Mouse (Mus musculus): Measurements from ENCODE around the gene Aco2. TPM values are rescaled to one million over a fixed set of nuclear protein-coding genes. Genes with fewer than 3 reads are reported as not detected.
A peak's percentile ranks its signal among the peaks of the same experiment; 100 is the strongest.

Aco2 gene
- polyA plus RNA-seq, 1 experiment from 2014 or later, result 146 TPM

DNA sequence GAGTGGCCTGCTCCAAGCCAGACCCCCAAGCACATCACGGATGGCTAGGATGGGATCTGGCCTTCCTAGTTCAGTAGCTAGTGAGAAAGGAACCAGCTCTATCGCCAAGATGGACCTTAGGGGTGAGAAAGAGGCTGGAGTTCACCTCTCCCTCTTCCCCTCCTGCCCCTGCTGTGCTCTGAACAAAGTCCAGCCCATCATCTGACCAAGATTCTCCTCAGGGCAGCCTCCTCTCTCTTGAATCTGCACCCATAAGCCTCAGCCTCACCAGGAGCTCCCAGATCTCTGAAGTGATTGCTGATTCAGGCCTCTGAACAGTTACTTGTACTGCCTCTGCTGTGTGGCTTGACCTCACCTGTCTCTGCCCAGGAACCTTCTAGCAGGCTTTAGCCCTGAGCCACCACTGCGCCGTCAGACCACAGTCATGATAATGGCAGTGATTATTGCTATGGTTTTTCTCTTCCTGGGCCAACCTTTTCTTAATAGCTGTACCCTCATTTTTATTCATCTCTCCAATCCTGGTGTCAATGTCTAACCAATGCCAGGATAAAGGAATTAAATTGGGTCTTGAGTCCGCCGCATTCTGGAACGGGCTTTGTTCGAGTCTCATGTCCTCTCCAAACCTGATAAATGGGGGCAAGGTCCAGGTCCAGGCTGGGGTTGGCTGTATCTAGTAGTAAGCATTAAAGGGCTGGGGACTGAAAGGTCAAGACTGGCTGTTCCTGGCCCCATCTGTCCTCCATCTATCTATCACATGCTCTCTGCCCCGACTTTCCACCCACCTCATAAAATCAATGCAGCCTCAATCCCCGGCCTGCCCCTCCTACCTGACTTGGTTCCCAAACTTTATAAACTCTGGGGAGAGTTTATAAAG, 36.9 kb upstream of the Aco2 start:
- WGBS, result 66% methylated on average over 10 of the region's 10 CpGs
- Histone ChIP-seq H3K27me3 (0 out of 2 replicates have a peak, but pooled peaks cover 3% of the 10 kb centered on the region), H3K4me1 (peaks cover 20% of the 10 kb centered on the region), H3K4me3 (no peak overlapping the region), H3K27ac (no peak overlapping the region), H3K4me2 (replicated peaks) (peak overlapping the region; percentile 65; the same call in 1 of the 2 replicates), H3K36me3 (no peaks in the 10 kb centered on the region), H3K9ac (no peak overlapping the region), H3K9me3 (no peaks in the 10 kb centered on the region)
- no peak for ATAC-seq (ENCODE audit: insufficient number of reproducible peaks, insufficient read depth, low FRiP score, low TSS enrichment)

DNA sequence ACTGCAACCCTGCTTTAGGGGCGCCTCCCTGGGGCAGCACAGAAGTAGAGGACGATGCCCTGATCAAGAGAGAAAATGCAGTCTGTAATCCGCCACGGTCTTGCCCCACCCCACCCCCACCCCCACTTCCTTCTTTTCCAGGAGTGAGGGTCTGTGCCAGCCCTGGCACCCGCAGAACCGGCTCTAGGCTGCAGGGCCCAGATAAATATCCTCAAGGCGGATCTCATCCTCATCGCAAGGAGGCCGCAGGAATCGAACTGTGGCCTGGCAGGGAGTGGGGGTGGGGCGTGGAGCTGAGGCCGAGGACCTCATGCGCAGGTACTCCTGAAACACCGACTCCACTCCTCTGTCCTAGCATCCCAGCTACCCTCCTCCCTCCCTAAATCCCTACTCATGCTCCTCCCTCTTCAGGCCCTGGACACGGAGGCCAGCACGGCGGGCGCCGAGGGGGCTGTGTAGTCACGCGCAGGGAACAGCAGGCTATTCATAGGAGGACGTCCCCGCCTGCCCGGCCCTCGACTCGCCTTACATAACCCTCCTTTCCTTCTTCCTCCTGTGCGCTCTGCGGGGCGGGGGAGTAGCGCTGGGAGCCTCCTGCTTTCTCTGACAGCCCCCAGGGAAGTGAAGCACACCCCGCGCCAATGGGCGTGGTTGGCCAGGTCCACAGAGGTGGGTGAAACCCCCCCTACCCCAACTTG, 35.8 kb upstream of the Aco2 start:
- ATAC-seq (ENCODE audit: insufficient number of reproducible peaks, insufficient read depth, low FRiP score, low TSS enrichment), result peak; percentile 87
- 1% methylated on average over 33 of the region's 33 CpGs for WGBS
- Histone ChIP-seq H3K27ac (peak overlapping the region; percentile 65), H3K4me3 (peak overlapping the region; percentile 34), H3K4me1 (peaks cover 19% of the 10 kb centered on the region), H3K36me3 (no peaks in the 10 kb centered on the region), H3K27me3 (0 out of 2 replicates have a peak, but pooled peaks cover 3% of the 10 kb centered on the region), H3K9ac (peak overlapping the region; percentile 48), H3K4me2 (replicated peaks) (peak overlapping the region; percentile 65), H3K9me3 (no peaks in the 10 kb centered on the region)

DNA sequence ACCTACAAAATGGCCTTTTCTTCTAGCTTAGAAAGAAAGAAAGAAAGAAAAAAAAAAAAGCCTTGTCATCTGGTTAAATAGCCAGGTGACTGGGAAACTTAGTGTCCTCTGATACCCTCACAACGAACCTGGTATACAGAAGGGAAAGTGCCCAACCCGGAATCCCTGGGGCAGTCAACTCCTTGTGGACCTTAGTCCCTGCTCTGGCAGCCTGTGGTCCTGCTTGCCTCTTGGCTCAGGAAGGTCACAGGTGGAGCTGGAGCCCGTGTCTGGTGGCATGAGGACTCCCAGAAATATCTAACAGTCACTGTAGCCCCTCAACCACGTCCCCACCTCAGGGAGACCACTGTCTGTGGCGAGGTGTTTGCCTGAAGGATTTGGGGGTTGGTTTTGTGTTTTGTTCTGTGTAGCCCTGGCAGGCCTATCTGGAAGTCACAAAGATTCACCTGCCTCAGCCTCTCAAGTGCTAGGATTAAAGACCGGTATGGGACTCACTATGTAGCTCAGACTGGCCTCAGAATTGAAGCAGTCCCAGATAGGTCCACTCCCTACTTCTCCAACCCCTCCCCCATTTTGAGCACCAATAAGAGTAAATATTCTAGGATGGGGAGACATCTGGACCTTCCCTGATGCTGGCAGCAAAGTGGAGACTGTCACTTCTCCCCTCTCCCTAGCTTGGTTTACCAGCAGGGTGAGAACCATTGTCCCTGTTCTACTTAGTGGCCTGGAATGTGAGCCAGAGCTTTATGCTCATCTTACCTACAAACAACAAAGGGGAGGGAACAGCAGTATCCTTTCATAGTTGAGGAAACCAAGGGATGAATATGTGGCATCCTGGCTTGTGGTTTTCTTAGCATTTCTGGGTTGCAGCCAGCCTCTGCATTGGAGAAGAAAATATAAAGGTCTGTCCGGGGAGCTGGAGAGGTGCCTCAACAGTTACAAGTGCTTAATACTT, 34.9 kb upstream of the Aco2 start:
- Histone ChIP-seq H3K9ac (no peak overlapping the region), H3K4me3 (peak overlapping the region; percentile 34; the same call in 1 of the 2 replicates), H3K36me3 (no peaks in the 10 kb centered on the region), H3K4me1 (peaks cover 17% of the 10 kb centered on the region), H3K4me2 (replicated peaks) (peak overlapping the region; percentile 65; the same call in 1 of the 2 replicates), H3K9me3 (no peaks in the 10 kb centered on the region), H3K27ac (peak overlapping the region; percentile 65; the same call in 1 of the 2 replicates), H3K27me3 (0 out of 2 replicates have a peak, but pooled peaks cover 3% of the 10 kb centered on the region)
- no peak for ATAC-seq (ENCODE audit: insufficient number of reproducible peaks, insufficient read depth, low FRiP score, low TSS enrichment)
- WGBS, result 51% methylated on average over 7 of the region's 7 CpGs

DNA sequence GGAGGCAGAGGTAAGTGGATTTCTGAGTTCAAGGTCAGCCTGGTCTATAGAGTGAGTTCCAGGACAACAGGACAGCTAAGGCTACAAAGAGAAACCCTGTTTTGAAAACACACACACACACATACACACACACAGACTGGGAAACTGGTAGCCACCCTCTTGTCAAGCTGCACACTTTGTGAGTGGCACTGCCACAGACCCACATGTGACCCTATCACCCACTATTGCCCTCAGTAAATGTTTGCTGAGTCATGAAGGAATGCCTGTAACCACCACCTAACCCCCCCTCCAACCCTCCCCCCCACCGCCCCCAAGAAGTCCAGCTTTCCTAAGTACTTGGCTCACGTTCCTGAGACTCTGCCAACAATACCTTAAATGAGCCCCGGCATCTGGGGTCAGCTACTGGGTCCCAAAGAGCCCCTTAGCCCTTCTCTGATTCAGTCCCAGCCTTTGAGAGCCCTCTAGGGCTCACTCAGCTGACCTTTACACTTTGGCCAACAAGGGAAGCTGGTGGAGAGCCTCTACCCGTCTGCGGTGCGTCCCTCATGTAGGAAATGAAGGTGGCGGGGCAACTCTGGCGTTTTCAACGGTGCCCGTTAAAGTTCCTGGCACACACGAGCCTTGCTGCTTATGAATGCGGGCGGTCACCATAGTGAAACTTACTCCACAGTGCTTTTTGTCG, 33.4 kb upstream of the Aco2 start:
- no peak overlapping the region for H3K4me3 ChIP-seq
- WGBS, result 67% methylated on average over 14 of the region's 14 CpGs
- H3K4me2 ChIP-seq (replicated peaks), result no peak overlapping the region
- peaks cover 17% of the 10 kb centered on the region for H3K4me1 ChIP-seq
- 0 out of 2 replicates have a peak, but pooled peaks cover 3% of the 10 kb centered on the region for H3K27me3 ChIP-seq
- H3K27ac ChIP-seq, result no peak overlapping the region
- H3K36me3 ChIP-seq, result no peaks in the 10 kb centered on the region
- no peak for ATAC-seq (ENCODE audit: insufficient number of reproducible peaks, insufficient read depth, low FRiP score, low TSS enrichment)
- H3K9ac ChIP-seq, result no peak overlapping the region
- H3K9me3 ChIP-seq, result no peaks in the 10 kb centered on the region

DNA sequence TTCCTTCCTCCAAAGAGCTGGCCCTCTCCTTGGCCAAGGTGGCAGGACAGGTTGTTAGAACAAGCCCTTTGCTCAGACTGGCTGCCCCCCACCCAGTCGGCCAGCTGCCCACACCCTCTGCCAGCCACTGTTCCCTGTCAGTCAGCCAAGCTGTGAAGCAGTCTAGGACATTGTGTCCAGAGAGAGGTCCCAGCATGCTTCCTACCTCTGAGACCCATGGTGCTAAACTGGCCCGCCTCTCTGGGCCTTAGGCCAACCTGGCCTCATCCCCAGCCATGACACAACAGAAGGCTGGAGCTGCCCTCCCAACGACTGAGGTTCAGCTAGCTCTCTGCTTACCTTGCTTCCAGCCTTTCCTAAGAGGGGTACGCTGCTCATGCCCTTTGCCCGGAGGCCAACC, 32.5 kb upstream of the Aco2 start:
- Histone ChIP-seq H3K27me3 (0 out of 2 replicates have a peak, but pooled peaks cover 3% of the 10 kb centered on the region), H3K9ac (no peak overlapping the region), H3K36me3 (no peaks in the 10 kb centered on the region), H3K4me2 (replicated peaks) (no peak overlapping the region), H3K9me3 (no peaks in the 10 kb centered on the region), H3K4me3 (no peak overlapping the region), H3K27ac (no peak overlapping the region), H3K4me1 (peaks cover 12% of the 10 kb centered on the region)
- no peak for ATAC-seq (ENCODE audit: insufficient number of reproducible peaks, insufficient read depth, low FRiP score, low TSS enrichment)
- 78% methylated on average over 5 of the region's 5 CpGs for WGBS

DNA sequence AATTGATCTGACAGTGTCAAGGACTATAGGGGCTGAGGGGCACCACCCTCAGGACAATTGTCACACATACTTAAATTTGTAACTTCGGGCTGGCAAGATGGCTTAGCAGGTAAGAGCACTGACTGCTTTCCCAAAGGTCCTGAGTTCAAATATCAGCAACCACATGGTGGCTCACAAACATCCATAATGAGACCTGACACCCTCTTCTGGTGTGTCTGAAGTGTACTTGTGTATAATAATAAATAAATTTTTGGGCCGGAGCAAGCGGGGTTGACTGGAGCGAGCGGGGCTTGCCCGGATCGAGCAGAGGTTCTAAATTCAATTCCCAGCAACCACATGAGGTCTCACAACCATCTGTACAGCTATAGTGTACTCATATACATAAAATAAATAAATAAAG, 31.8 kb upstream of the Aco2 start:
- 83% methylated on average over 7 of the region's 7 CpGs for WGBS
- Histone ChIP-seq H3K4me1 (peaks cover 12% of the 10 kb centered on the region), H3K27ac (no peak overlapping the region), H3K27me3 (0 out of 2 replicates have a peak, but pooled peaks cover 3% of the 10 kb centered on the region), H3K4me3 (no peak overlapping the region), H3K4me2 (replicated peaks) (no peak overlapping the region), H3K9ac (no peak overlapping the region), H3K36me3 (no peaks in the 10 kb centered on the region), H3K9me3 (no peaks in the 10 kb centered on the region)
- ATAC-seq (ENCODE audit: insufficient number of reproducible peaks, insufficient read depth, low FRiP score, low TSS enrichment), result no peak

DNA sequence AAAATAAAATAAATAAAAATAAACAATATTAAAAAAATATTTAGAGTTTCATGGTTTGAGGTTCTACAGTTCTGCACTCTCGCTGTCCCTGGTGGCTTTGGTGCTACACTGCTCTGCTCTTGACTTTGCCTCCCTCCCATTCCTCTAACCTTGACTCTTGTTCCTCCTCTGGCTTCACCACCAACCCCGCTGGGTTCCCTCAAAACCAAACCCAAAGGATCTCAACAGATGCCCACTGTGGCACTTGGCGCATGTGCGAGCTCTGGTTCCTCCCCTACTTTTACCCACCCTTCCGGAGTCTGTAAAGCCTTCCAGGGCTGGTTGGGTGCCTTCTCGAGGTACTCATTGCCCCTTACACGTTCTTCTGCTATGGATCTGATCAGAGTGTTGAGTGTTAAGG, 29.8 kb upstream of the Aco2 start:
- Histone ChIP-seq H3K9ac (no peak overlapping the region), H3K27ac (no peak overlapping the region), H3K9me3 (no peaks in the 10 kb centered on the region), H3K4me2 (replicated peaks) (no peak overlapping the region), H3K36me3 (peaks cover 6% of the 10 kb centered on the region; the same call in 1 of the 2 replicates), H3K4me3 (no peak overlapping the region), H3K4me1 (no peaks in the 10 kb centered on the region), H3K27me3 (no peaks in the 10 kb centered on the region)
- WGBS, result 87% methylated on average over 7 of the region's 7 CpGs
- ATAC-seq (ENCODE audit: insufficient number of reproducible peaks, insufficient read depth, low FRiP score, low TSS enrichment), result no peak

DNA sequence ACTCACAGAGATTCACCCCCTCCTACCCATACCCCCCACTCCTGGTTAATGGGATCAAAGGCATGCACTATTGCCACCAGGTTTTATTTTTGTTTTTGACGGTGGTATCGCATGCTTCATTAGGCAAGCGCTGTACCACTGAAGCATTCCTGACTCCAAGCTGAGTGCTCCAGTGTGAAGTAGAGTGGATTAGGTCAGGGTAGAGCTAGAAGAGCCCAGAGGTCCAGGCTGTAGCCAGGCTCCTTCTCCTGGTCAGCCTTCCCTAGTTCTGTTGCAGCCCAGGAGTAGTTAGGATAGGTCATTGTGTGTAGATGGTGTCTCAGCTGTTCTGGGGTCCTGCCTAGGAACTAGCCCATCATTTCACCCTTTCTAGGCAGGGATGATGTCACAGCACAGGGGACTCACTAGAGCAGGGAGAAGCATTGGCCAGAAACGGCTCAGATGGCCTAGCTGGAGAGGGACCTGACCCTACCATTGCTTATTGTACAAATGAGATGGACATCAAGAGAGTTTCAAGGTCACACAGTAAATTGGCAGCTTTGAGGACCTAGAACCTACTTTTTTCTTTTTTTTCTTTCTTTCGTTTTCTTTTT, 27.0 kb upstream of the Aco2 start:
- Histone ChIP-seq H3K4me2 (replicated peaks) (no peak overlapping the region), H3K4me3 (no peak overlapping the region), H3K4me1 (no peaks in the 10 kb centered on the region), H3K27me3 (no peaks in the 10 kb centered on the region), H3K36me3 (peaks cover 26% of the 10 kb centered on the region), H3K27ac (no peak overlapping the region), H3K9ac (no peak overlapping the region), H3K9me3 (no peaks in the 10 kb centered on the region)
- 75% methylated on average over 5 of the region's 5 CpGs for WGBS
- ATAC-seq (ENCODE audit: insufficient number of reproducible peaks, insufficient read depth, low FRiP score, low TSS enrichment), result no peak

DNA sequence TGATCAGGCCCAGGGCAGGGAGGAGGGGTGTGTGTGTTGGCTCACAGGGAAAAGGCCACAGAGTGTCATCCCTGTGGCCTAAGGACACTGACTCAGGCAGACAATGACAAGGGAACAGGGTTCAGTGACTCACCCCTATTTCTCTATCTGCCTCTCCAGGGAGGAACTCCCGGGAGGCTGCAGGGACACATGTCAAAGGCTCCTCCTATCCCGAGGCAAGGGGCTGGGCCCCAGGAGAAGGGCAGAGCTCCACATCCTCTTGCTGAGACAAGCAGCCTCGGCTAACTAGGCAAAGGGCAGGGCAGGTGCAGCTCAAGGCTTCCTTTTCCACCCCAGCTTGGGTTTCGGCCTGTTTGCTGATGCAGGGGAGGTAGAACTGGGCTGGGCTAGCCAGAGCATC, 26.4 kb upstream of the Aco2 start:
- Histone ChIP-seq H3K27ac (no peak overlapping the region), H3K9ac (no peak overlapping the region), H3K27me3 (no peaks in the 10 kb centered on the region), H3K36me3 (peaks cover 32% of the 10 kb centered on the region), H3K9me3 (no peaks in the 10 kb centered on the region), H3K4me2 (replicated peaks) (no peak overlapping the region), H3K4me3 (no peak overlapping the region), H3K4me1 (peaks cover 3% of the 10 kb centered on the region; the same call in 1 of the 2 replicates)
- WGBS, result 23% methylated on average over 4 of the region's 4 CpGs
- ATAC-seq (ENCODE audit: insufficient number of reproducible peaks, insufficient read depth, low FRiP score, low TSS enrichment), result no peak

DNA sequence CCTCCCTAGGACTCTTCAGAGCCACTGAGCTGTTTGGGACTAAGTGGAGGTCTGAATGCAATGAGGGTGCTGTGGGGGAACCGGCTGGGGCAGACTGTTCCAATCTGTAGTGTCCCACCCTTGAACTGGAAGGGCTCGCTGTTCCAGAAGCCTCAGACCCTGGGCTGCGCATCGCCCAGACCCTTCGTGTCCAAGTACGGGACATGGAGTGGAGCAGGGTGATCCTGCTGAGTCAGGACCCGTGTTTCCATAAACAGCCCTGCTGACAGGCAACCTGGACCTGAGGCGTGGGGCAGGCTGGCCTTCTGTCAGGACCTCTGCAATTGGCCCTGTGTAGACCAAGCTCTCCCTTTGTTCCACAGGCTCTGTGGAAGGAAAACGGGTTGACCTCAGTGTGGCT, 25.4 kb upstream of the Aco2 start:
- WGBS, result 86% methylated on average over 9 of the region's 9 CpGs
- no peak overlapping the region for H3K4me2 ChIP-seq (replicated peaks)
- H3K4me1 ChIP-seq, result peaks cover 6% of the 10 kb centered on the region; the same call in 1 of the 2 replicates
- no peaks in the 10 kb centered on the region for H3K9me3 ChIP-seq
- ATAC-seq (ENCODE audit: insufficient number of reproducible peaks, insufficient read depth, low FRiP score, low TSS enrichment), result no peak
- no peak overlapping the region for H3K27ac ChIP-seq
- H3K27me3 ChIP-seq, result no peaks in the 10 kb centered on the region
- H3K9ac ChIP-seq, result no peak overlapping the region
- H3K36me3 ChIP-seq, result peaks cover 43% of the 10 kb centered on the region
- no peak overlapping the region for H3K4me3 ChIP-seq
